Mouse (Mus musculus): Measurements from ENCODE around the gene Zfp385b.
"Not testable (repeated sequence)": the region's sequence is repeated elsewhere in the genome, so short reads cannot be mapped to it uniquely, and the experiment has no call there.

Gene Zfp385b

GRCm38 (mm10) chr2:77460011-77460410 is 359.4 kb downstream of the Zfp385b start:
- DNase-seq (ENCODE audit: low spot score), result no peak

GRCm38 (mm10) chr2:77458431-77458830 is 361.0 kb downstream of the Zfp385b start:
- no peak for DNase-seq (ENCODE audit: low spot score)

- no peak for DNase-seq (ENCODE audit: low spot score)
These were observed 362.3 kb downstream of the Zfp385b start for GRCm38 (mm10) chr2:77457120-77457519.

GRCm38 (mm10) chr2:77456602-77457001 is 362.8 kb downstream of the Zfp385b start:
- DNase-seq (ENCODE audit: low spot score), result peak; percentile 54

GRCm38 (mm10) chr2:77454341-77454937 is 365.0 kb downstream of the Zfp385b start:
- DNase-seq (ENCODE audit: low spot score), result no peak

DNA sequence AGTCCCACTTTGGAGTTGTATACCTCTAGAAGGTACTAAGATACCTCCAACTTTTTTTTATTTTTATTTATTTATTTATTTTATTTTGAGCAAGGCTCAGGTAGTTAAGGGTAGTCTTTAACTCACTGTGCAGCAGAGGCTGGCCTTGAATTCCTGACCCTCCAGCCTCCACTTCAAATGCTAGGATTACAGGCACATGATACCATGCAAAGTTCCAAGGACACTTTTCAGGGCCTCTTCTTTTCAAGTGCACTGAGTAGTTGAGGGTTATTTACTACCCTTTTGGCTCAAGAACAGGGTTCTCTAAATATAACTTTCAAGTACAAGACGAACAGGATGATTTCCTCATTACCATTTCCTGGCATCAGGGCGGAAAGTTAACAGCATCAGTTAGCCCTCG is 365.7 kb downstream of the Zfp385b start:
- no peak for DNase-seq (ENCODE audit: low spot score)

DNA sequence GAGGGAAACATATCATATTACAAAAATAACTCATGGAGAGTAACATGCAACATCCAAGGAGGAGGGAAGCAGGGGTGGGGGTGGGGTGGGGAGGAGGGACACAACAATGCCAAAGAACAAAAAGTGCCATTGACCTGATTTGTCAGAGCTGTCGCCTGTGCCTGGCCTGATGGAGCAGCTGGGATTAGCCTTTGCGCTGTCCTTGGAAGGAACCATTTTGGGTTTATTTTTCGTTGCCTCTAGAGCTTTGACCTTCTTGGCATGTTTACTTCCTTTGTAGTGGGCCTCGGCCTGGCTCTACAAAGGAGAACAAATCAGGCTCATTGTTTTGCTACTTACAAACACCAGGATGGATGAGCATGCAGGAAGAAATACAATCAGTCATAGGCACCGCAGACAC is 369.4 kb downstream of the Zfp385b start:
- DNase-seq (ENCODE audit: low spot score), result not testable (repeated sequence)

DNA sequence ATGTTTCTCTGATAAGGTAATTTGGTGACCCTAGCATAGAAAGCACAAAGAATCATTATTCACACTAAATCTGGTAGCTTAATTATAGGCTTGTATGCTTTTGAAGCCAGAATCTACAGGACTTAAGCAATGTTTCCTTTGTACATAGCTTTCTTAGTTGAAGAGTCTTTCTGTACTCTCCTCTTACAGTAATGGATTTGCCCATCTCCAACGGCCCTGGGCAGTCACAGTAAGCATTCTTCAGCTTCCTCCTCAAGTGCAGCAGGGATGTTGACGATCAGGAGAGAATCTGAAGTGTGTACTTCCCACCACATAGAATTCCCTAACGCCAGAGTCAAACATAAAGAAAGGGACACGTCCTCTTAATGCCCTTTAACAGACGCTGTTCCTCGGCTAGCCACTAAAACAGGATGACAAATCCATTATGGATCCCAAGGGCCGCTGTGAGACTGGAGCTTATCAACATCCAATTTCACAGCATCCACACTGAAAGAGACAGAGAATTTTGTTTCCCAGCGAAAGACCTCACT is 370.4 kb downstream of the Zfp385b start:
- DNase-seq (ENCODE audit: low spot score), result no peak

GRCm38 (mm10) chr2:77444282-77444681 is 375.2 kb downstream of the Zfp385b start:
- DNase-seq (ENCODE audit: low spot score), result no peak

DNA sequence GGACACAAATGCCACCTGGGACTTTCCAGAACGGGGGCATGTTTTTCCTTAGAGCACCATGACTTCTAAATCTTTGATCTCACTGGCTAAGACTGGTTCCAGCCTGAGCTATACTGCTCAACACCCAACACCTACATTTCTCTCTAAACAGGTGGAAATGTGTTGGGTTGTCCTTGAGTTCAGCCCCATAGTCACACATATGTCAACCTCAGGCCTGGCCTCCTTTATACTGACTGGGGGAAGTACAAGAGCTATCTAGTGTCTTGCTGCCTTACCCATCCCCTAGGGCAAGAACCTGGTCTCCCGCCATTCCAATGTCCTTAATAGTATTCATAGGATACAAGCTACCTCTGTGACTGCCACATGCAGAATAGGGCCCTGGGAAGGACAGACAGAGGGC is 378.8 kb downstream of the Zfp385b start:
- no peak for DNase-seq (ENCODE audit: low spot score)

- DNase-seq (ENCODE audit: low spot score), result no peak
These were observed 383.1 kb downstream of the Zfp385b start for GRCm38 (mm10) chr2:77436241-77436759.

DNA sequence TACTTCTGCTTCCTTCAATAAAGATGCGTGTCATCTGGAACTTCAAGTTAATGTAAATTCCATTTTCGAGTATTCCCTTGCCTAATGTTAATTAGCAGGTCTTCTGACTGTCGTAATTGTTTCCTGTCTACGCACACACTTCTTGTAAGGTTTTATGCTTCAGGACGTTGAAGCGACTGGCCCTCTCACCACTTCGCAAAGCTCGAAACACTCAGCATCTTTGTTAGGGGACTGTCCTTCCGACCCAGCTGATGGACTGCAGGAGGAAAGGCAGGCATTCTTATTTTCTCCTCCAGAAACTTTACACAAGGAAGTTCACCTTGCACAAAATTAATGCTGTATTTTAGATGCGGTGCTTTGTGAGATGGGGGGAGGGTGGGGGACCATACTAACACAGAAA is 400.0 kb downstream of the Zfp385b start:
- DNase-seq (ENCODE audit: low spot score), result no peak

DNA sequence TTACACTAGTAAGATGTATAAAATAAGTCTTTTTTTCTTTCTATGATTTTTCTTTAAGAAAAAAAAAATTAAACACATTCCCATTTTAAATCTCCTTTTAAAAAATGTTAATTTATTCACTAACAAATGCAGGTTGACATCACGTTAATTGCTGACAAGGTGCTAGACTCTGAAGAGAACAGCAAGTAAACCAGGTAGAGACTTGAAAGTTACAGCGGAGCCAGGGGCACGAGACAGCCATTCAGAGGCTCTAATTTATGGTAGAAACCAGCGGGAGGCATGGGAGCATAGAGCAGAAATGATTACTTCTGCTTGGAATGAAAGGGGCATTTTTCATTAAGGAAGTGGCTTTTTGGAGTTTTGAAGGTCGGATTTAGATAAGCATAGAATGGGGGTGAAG is 401.4 kb downstream of the Zfp385b start:
- DNase-seq (ENCODE audit: low spot score), result no peak

DNA sequence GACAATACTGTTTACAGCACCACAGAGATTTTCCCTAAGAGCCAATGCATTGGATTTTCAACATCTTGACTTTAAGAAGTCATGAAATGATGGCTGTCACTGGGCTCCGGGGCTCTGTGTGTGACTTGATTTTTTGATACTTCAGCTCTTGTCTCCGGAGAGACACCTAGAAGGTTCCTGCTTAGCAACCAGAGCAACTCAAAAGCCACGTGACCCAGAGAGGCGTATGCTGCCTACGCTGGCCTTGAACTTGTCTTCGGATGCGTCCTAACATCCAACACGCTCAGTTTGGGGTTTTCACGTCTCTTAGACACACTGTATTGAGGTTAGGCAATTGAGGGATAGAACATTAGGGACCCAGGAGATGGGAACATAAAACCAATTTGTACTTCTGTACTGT is 407.3 kb downstream of the Zfp385b start:
- no peak for DNase-seq (ENCODE audit: low spot score)

DNA sequence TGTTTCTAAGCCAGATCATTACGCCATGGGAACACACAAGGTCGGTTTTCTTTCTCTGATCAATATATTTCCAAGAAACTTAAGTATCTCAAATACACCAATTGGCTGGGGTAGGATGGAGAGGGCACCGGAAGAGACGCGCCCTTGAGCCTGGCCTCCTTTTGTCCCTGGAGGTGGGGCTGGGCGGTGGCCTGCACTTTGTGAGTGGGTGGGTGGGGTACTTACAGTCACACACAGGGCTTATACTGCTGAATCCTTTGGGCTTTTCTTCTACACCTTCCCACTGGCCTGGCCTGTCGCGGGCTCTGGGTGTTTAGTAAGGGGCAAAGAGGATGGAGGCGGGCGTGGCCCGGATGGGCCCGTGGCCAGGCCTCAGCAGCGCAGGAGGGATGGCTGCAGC is 407.8 kb downstream of the Zfp385b start:
- DNase-seq (ENCODE audit: low spot score), result no peak

DNA sequence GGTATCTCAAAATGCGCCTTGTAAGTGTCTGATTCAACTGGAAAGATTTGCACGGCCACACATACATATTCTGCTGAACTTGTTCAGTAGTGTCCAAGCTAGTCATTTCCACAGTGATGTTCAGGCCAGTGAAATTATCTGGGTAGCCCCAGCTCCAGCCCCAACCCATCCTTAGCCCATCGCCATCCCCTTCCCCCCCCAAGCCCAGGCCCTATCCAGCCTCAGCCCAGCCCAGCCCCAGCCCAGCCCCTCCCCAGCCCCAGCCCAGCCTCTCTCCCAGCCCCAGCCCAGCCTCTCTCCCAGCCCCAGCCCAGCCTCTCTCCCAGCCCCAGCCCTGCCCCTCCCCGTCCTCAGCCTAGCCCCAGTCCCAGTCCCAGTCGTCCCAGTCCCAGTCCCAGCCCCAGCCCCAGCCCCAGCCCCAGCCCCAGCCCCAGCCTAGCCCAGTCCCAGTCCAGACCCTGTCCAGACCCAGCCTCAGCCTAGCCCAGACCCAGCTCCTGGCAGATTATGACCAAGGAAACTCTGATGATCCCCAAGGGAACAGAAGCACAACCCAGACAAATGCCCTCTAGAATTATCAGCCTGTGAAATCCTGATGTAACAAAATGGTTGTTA is 409.8 kb downstream of the Zfp385b start:
- no peak for DNase-seq (ENCODE audit: low spot score)

DNA sequence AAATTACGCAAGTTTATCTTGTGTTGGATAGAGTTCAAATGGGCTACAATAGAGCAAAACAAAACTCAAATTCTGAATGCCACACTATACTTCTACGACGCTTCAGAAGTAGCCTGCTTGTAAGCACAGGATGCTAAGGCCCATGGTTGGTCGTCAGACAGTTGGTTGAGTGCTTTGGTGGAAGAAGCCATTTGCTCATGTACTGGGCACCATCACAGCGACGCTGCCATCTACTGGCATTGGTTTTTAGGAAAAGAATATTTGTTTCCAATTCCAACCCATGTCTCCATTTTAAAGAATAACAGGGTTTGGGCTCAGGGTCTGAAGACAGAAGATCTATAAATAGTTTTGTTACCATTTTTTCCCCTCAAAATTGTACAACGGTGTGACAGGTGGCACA is 410.5 kb downstream of the Zfp385b start:
- DNase-seq (ENCODE audit: low spot score), result no peak

GRCm38 (mm10) chr2:77402329-77402728 is 417.1 kb downstream of the Zfp385b start:
- no peak for DNase-seq (ENCODE audit: low spot score)

DNA sequence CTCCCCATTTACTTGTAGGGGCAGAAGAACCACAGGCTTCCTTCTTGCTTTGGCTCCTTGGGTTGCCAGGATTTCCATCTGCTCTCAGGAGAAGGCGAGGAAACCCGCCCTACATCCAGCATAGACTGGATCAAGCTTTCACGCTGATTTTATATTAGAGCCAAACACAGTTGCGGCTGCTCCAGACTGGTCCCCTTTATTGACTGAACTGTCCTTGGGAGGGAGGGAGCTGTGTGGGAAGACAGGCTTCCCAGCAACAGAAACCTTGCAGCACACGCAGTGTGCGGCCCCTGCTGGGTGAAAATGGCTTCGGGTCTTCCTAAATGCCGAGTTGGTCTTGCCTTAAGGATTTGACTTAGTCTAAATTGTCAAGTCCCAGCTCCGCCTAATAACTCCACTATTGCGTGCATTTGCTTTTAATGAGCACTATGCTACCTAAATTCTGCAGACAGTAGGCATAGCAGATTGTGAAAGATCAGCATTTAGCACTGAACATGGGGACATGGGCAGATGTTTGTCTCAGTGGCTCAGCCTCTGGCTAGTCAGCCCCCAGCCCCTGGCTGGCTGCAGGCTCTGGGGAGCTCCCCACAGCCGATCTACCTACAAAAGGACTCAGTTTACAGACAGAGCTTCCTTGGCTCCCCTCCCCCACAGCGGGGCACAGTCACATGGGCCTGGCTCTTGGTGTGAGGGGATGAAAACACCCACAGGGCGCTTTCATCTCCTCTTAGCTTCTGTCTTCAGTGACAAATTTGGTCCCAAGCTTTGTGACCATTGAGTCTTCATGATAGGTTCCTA is 417.8 kb downstream of the Zfp385b start:
- DNase-seq (ENCODE audit: low spot score), result no peak

DNA sequence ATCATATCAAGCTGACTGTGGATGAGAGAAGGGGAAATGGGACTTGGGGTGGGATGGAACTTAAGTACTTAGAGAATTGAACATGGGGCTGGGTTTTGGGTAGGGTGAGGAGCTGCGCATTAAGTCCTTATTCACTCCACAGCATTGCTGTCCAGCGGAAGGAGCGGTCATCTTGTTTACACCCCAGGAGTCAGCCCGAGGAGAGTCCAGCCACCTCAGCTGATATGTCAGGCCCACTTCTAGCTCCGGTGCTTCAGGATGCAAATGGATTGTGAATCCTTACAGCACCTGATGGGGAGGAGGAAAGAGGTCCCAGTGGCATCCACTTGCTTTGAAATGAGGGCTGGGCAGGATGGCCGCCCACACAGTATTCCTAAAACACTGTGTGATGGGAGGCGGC is 425.6 kb downstream of the Zfp385b start:
- DNase-seq (ENCODE audit: low spot score), result no peak

GRCm38 (mm10) chr2:77388186-77388585 is 431.3 kb downstream of the Zfp385b start:
- DNase-seq (ENCODE audit: low spot score), result no peak

DNA sequence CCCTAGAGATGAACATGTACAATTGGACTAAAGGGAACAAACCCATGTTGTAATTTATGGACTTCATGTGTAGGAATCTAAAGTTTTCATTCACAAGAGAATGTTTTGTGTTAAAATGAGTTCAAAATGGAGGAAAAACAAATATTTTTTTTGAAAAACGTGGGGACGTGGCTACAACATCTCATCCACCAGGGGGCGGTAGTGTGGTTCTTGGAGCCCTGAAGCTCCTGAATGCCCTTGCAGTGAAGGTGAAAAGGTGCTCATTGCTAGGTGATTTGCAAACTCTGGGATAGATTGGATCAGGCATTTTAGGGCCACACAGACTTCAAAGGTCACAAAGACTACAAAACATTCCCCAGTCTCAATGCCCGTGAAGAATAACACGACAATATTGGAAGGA is 432.9 kb downstream of the Zfp385b start:
- DNase-seq (ENCODE audit: low spot score), result peak; percentile 58

GRCm38 (mm10) chr2:77382766-77383165 is 436.7 kb downstream of the Zfp385b start:
- DNase-seq (ENCODE audit: low spot score), result no peak

Data from ovary, postnatal 14 days (tissue).